Mouse (Mus musculus): ENCODE results near the gene Rps5.
"Not testable (repeated sequence)": the region's sequence is repeated elsewhere in the genome, so short reads cannot be mapped to it uniquely, and the experiment has no call there.

The Rps5 gene

GRCm38 (mm10) chr7:12927693-12928589, 5.9 kb downstream of the Rps5 start:
- peak; percentile 19 for DNase-seq

- DNase-seq, result no peak
Measured at GRCm38 (mm10) chr7:12933615-12934140, 11.6 kb downstream of the Rps5 start.

DNA sequence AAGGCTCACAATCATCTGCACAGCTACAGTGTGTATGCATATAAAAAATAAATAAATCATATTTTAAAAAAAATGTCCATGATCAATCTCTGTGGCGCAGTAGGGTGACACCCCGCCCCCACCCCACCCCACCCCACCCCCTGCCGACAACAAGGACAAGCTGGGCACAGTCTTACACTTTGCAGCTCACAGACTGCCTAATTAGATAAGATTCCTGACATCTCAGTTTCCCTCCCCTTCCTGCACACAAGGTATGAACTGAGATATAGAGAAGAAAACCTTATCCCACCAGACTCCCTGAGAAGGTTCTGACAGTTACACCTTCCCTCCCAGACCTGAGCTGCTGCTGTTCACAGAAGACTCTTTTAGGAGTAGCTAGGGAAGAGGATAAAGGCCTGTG, 12.7 kb downstream of the Rps5 start:
- DNase-seq, result no peak

DNA sequence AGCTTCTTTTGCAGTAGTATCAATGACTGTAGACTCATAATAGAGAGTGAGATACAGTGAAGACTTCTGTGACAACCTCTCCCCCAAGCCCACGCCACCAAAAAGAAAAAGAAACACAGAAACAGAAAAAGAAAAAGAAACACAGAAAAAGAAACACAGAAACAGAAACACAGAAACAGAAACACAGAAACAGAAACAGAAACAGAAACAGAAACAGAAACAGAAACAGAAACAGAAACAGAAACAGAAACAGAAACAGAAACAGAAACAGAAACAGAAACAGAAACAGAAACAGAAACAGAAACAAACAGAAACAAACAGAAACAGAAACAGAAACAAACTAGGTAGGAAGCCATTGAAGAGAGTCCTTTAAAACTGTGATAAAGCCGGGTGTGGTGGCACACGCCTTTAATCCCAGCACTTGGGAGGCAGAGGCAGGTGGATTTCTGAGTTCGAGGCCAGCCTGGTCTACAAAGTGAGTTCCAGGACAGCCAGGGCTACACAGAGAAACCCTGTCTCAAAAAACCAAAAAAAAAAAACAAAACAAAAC, 15.2 kb downstream of the Rps5 start:
- not testable (repeated sequence) for DNase-seq

- no peak for DNase-seq
Measured at GRCm38 (mm10) chr7:12940599-12940998, 18.5 kb downstream of the Rps5 start.

- DNase-seq, result peak; percentile 53
Measured at GRCm38 (mm10) chr7:12943488-12943887, 21.4 kb downstream of the Rps5 start.

GRCm38 (mm10) chr7:12949032-12949871, 27.2 kb downstream of the Rps5 start:
- DNase-seq, result peak; percentile 97

GRCm38 (mm10) chr7:12949872-12950229, 27.8 kb downstream of the Rps5 start:
- no peak for DNase-seq

DNA sequence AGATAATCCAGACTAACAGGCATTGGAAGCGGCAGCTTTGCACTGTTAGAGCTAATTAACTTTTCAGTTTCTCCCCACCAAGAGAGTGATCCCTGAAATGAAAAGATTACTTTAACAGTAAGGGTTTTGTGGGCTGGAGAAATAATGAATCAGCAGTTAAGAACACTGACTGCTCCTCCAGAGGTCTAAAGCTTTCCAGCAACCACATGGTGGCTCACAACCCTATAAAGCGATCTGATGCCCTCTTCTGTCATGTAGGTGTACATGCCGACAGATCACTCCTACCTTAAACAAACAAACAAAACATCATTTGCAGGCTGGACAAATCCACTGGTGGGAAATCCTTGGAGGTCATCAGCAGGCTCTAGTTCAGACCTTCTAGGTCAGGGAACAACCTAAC, 32.8 kb downstream of the Rps5 start:
- DNase-seq, result no peak

DNA sequence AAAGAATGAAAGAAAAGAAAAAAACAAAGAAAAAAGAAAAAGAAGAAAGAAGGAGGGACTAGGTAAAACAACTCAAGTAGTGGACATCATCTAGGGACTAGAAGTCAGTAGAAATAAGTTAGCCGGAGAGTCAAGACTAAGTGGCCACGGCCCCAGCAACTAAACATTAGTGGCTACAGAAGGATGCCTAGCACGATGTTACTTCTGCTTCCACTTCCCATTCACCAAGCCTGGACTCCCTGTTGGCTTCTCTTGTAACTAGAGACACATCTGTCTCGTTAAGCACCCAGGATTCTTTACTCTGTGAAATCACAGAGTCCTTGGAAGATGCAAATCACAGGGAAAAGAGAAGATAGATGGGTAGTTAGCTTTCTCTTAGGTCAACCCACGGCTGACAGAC, 35.4 kb downstream of the Rps5 start:
- no peak for DNase-seq

GRCm38 (mm10) chr7:12958948-12959347, 36.9 kb downstream of the Rps5 start:
- DNase-seq, result no peak

GRCm38 (mm10) chr7:12959718-12960117, 37.6 kb downstream of the Rps5 start:
- no peak for DNase-seq

DNA sequence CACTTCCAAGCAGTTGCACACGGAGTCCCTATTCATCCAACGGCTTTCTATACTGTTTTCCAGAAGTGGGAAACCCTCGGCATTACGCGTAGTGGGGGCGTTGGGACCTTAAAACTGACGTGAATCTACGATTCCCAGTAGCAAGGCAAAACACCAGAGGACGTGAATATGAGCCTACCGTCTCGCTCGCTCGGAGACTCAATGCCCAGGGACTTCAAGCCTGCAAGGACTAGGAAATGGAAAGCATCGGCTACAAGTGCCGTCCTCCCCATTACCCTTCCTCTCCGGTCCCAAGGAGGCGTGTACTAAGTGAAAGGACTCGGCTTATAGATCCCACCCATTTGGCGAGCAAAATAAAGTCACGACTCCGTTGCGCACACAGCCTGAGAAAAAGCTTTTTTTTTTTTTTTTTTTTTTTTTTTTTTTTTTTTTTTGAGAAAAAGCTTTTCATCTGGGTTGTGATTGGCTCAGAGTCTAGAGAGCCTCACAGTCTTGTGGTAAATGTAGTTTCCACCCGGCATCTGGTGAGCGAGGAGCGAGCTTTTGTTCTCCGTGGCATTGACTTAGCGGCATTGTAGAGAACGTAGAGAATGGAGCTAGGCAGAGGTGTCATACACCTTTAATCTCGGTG, 39.5 kb downstream of the Rps5 start:
- peak; percentile 75 for DNase-seq

GRCm38 (mm10) chr7:12965678-12966091, 43.6 kb downstream of the Rps5 start, which contains the start of gene Zfp324:
Gene Zfp324, plus strand, starts transcription at chr7:12965838.
- DNase-seq, result peak; percentile 96

- peak; percentile 64 for DNase-seq
Measured at GRCm38 (mm10) chr7:12966104-12966845, 44.2 kb downstream of the Rps5 start.

GRCm38 (mm10) chr7:12970906-12971305, 48.8 kb downstream of the Rps5 start:
- no peak for DNase-seq

Measured in lung, postnatal 10 days (tissue).